Mouse (Mus musculus): ENCODE measurements around the gene Ctla4. TPM values are rescaled to one million over a fixed set of nuclear protein-coding genes. Genes with fewer than 3 reads are reported as not detected.

The Ctla4 gene
- total RNA-seq, 1 experiment: not detected

DNA sequence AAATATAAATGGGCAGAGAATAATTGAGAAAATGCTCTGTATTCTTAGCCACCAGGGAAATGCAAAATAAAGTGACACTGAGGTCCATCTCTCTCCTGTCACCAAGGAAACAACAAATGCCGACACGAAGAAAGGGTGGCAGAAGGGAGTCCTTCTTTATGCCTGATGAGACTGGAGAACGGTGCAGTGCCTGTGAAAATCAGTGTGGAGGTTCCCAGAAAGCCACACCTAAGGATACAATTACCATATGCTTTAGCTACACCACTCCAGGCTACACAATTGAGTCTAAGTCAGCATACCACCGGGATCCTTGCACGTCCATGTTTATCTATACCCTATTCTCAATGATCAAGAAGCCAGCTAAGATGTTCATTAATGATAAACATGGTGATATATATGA is 25.4 kb upstream of the Ctla4 start:
- Histone ChIP-seq H3K36me3 (ENCODE audit: control insufficient read depth, insufficient read depth, low read length, poor library complexity, severe bottlenecking) (no peaks in the 10 kb centered on the region), H3K9ac (ENCODE audit: insufficient read depth, low read depth, low read length, poor library complexity, severe bottlenecking) (no peak overlapping the region), H3K27ac (ENCODE audit: insufficient read depth, low read depth, low read length, poor library complexity, severe bottlenecking) (no peak overlapping the region), H3K4me1 (ENCODE audit: control insufficient read depth in 2 of 2, insufficient read depth in 2 of 2, low read length in 2 of 2, poor library complexity in 1 of 2) (peaks cover 7 to 17% of the 10 kb centered on the region in 2 experiments), H3K4me3 (ENCODE audit: insufficient read depth in 1 of 2, low read depth in 1 of 2, low read length in 2 of 2, poor library complexity in 1 of 2, severe bottlenecking in 1 of 2) (no peak overlapping the region), H3K9me3 (ENCODE audit: control insufficient read depth, insufficient read depth, low read depth, low read length) (no peaks in the 10 kb centered on the region)
- no peak for DNase-seq (ENCODE audit: low read depth, low spot score)
- in situ Hi-C loops (cut with MboI; ENCODE audit: low sequenced_read_pairs in 2 of 2, unreplicated experiment in 2 of 2): loop anchor here (10.0 to 25.0 kb wide), 3 partner anchors 327 to 424 kb away; no protein-coding TSS in a partner anchor
- TF ChIP-seq CHD2 (IDR thresholded peaks at IDR 0.05; ENCODE audit: low read depth, low read length) (no peak), ZNF384 (IDR thresholded peaks at IDR 0.05; ENCODE audit: low read depth, low read length) (no peak), MAFK (IDR thresholded peaks at IDR 0.05; ENCODE audit: insufficient read depth, low read depth, low read length) (no peak), ZC3H11A (IDR thresholded peaks at IDR 0.05; ENCODE audit: borderline replicate concordance, low read depth, low read length) (no peak), HCFC1 (IDR thresholded peaks at IDR 0.05; ENCODE audit: borderline replicate concordance, insufficient read depth, low read length) (no peak)

GRCm38 (mm10) chr1:60862510-60862909 is 24.3 kb upstream of the Ctla4 start:
- Histone ChIP-seq H3K9me3 (ENCODE audit: control insufficient read depth, insufficient read depth, low read depth, low read length) (no peaks in the 10 kb centered on the region), H3K4me3 (ENCODE audit: insufficient read depth in 1 of 2, low read depth in 1 of 2, low read length in 2 of 2, poor library complexity in 1 of 2, severe bottlenecking in 1 of 2) (no peak overlapping the region), H3K27ac (ENCODE audit: insufficient read depth, low read depth, low read length, poor library complexity, severe bottlenecking) (no peak overlapping the region), H3K4me1 (ENCODE audit: control insufficient read depth in 2 of 2, insufficient read depth in 2 of 2, low read length in 2 of 2, poor library complexity in 1 of 2) (peaks cover 7 to 15% of the 10 kb centered on the region in 2 experiments), H3K36me3 (ENCODE audit: control insufficient read depth, insufficient read depth, low read length, poor library complexity, severe bottlenecking) (no peaks in the 10 kb centered on the region), H3K9ac (ENCODE audit: insufficient read depth, low read depth, low read length, poor library complexity, severe bottlenecking) (no peak overlapping the region)
- no peak for DNase-seq (ENCODE audit: low read depth, low spot score)
- TF ChIP-seq ZNF384 (IDR thresholded peaks at IDR 0.05; ENCODE audit: low read depth, low read length): no peak
- in situ Hi-C loops (cut with MboI; ENCODE audit: low sequenced_read_pairs in 2 of 2, unreplicated experiment in 2 of 2): loop anchor here (10.0 to 25.0 kb wide), 3 partner anchors 328 to 425 kb away; no protein-coding TSS in a partner anchor

- no peaks in the 10 kb centered on the region for H3K9me3 ChIP-seq (ENCODE audit: control insufficient read depth, insufficient read depth, low read depth, low read length)
- in situ Hi-C loops (cut with MboI; ENCODE audit: low sequenced_read_pairs in 2 of 2, unreplicated experiment in 2 of 2): loop anchor here (10.0 to 25.0 kb wide), 3 partner anchors 328 to 426 kb away; no protein-coding TSS in a partner anchor
- DNase-seq (ENCODE audit: low read depth, low spot score): no peak
- H3K27ac ChIP-seq (ENCODE audit: insufficient read depth, low read depth, low read length, poor library complexity, severe bottlenecking): no peak overlapping the region
- H3K9ac ChIP-seq (ENCODE audit: insufficient read depth, low read depth, low read length, poor library complexity, severe bottlenecking): no peak overlapping the region
- H3K4me3 ChIP-seq (ENCODE audit: insufficient read depth in 1 of 2, low read depth in 1 of 2, low read length in 2 of 2, poor library complexity in 1 of 2, severe bottlenecking in 1 of 2): no peak overlapping the region
- peaks cover 4 to 10% of the 10 kb centered on the region in 2 experiments for H3K4me1 ChIP-seq (ENCODE audit: control insufficient read depth in 2 of 2, insufficient read depth in 2 of 2, low read length in 2 of 2, poor library complexity in 1 of 2)
- no peak for TF ChIP-seq CHD2 (IDR thresholded peaks at IDR 0.05; ENCODE audit: low read depth, low read length)
- no peak for TF ChIP-seq ZC3H11A (IDR thresholded peaks at IDR 0.05; ENCODE audit: borderline replicate concordance, low read depth, low read length)
- TF ChIP-seq HCFC1 (IDR thresholded peaks at IDR 0.05; ENCODE audit: borderline replicate concordance, insufficient read depth, low read length): no peak
- TF ChIP-seq MAFK (IDR thresholded peaks at IDR 0.05; ENCODE audit: insufficient read depth, low read depth, low read length): 0 out of 2 replicates have a peak, but pooled peaks have one; percentile 23
- no peak for TF ChIP-seq ZNF384 (IDR thresholded peaks at IDR 0.05; ENCODE audit: low read depth, low read length)
- H3K36me3 ChIP-seq (ENCODE audit: control insufficient read depth, insufficient read depth, low read length, poor library complexity, severe bottlenecking): no peaks in the 10 kb centered on the region
Observed at GRCm38 (mm10) chr1:60862951-60863461, 23.8 kb upstream of the Ctla4 start.

DNA sequence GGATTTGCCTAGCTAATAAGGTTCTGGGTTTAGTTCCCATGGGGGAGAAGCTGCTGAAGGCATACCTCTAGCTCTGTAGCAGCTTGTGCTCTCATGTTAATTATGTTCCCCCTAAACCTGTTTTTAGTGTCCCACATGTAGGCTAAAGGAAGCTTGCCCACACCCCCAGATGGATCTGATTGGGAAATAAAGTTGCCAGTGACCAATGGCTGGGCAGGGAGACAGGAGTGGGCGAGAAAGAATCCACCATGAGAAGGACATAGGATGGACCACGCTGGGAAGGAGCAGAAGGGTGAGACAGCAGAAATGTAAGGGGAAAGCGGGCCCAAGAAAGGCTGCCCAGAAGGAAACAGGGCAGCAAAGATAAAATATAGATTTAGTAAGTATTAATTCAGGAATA is 23.1 kb upstream of the Ctla4 start:
- H3K36me3 ChIP-seq (ENCODE audit: control insufficient read depth, insufficient read depth, low read length, poor library complexity, severe bottlenecking): no peaks in the 10 kb centered on the region
- H3K9me3 ChIP-seq (ENCODE audit: control insufficient read depth, insufficient read depth, low read depth, low read length): no peaks in the 10 kb centered on the region
- H3K27ac ChIP-seq (ENCODE audit: insufficient read depth, low read depth, low read length, poor library complexity, severe bottlenecking): no peak overlapping the region
- peaks cover 0 to 8% of the 10 kb centered on the region in 2 experiments; a peak in 1 of 4 replicates for H3K4me1 ChIP-seq (ENCODE audit: control insufficient read depth in 2 of 2, insufficient read depth in 2 of 2, low read length in 2 of 2, poor library complexity in 1 of 2)
- TF ChIP-seq ZNF384 (IDR thresholded peaks at IDR 0.05; ENCODE audit: low read depth, low read length) (no peak), HCFC1 (IDR thresholded peaks at IDR 0.05; ENCODE audit: borderline replicate concordance, insufficient read depth, low read length) (no peak), ZC3H11A (IDR thresholded peaks at IDR 0.05; ENCODE audit: borderline replicate concordance, low read depth, low read length) (no peak), CHD2 (IDR thresholded peaks at IDR 0.05; ENCODE audit: low read depth, low read length) (no peak), MAFK (IDR thresholded peaks at IDR 0.05; ENCODE audit: insufficient read depth, low read depth, low read length) (no peak)
- no peak overlapping the region for H3K4me3 ChIP-seq (ENCODE audit: insufficient read depth in 1 of 2, low read depth in 1 of 2, low read length in 2 of 2, poor library complexity in 1 of 2, severe bottlenecking in 1 of 2)
- H3K9ac ChIP-seq (ENCODE audit: insufficient read depth, low read depth, low read length, poor library complexity, severe bottlenecking): no peak overlapping the region
- no peak for DNase-seq (ENCODE audit: low read depth, low spot score)
- in situ Hi-C loops (cut with MboI; ENCODE audit: low sequenced_read_pairs in 2 of 2, unreplicated experiment in 2 of 2): loop anchor here (10.0 to 25.0 kb wide), 3 partner anchors 329 to 426 kb away; no protein-coding TSS in a partner anchor

Measured in ES-E14 (cell line).